Mouse (Mus musculus): ENCODE results near the gene Syncrip. TPM values are rescaled to one million over a fixed set of nuclear protein-coding genes. Genes with fewer than 3 reads are reported as not detected.

Syncrip gene
- polyA plus RNA-seq, 1 experiment from 2014 or later: 67.1 TPM

DNA sequence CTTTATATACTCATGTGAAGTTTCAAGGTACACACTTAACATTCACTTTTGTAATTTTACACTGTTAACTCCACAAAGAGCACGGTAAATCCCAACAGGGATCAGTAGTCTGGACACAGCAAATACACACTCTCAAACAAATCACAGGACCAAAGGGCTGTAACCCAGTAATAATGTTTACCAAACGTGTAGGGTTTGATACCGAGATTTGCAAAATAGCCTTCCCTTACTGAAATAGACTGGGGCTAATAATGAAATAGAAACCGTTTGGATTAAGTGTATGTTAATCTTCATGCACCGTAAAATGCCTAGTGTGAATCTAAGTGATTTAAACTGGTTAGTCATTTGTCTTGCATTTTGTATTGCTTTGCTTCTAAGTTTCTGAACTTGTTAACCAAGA, 42.4 kb downstream of the Syncrip start:
- no peak overlapping the region for H3K4me3 ChIP-seq (ENCODE audit: low read length)
- WGBS: 24% methylated on average over 5 of the region's 5 CpGs

DNA sequence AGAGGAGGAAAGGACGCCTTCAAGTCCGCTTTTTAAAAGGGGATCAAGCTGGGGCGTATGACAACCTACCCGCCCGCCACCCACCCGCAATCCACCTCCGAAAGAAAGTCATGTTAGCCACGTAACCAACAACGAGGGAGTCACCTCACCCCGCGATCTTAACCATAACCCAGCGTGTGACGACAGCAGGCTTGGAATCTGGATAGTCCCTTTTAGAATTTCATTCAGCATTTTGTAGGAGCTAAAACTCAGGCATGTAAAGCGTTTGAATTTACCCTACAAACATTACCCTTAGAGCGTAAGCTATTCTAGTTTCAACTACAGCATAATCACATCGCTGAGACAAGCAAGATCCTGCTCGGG, 43.2 kb downstream of the Syncrip start:
- Histone ChIP-seq H3K9ac (ENCODE audit: low read depth, low read length) (peak overlapping the region; percentile 79), H3K27me3 (replicated peaks; ENCODE audit: control insufficient read depth, insufficient read depth, low read length) (no peaks in the 10 kb centered on the region), H3K9me3 (ENCODE audit: control insufficient read depth, low read length) (no peaks in the 10 kb centered on the region), H3K4me3 (ENCODE audit: low read length) (peak overlapping the region; percentile 80), H3K27ac (ENCODE audit: low read depth, low read length) (peak overlapping the region; percentile 84), H3K4me1 (ENCODE audit: control insufficient read depth, insufficient read depth, low read depth, low read length) (peaks cover 16% of the 10 kb centered on the region), H3K36me3 (ENCODE audit: control insufficient read depth, insufficient read depth, low read length) (no peaks in the 10 kb centered on the region), H3K4me2 (ENCODE audit: low read length) (peak overlapping the region; percentile 83)
- WGBS: under 1% methylated on average over 17 of the region's 17 CpGs
- ATAC-seq: no peak

More for the DNA sequence above, 42.4 kb downstream of the Syncrip start:
- no peaks in the 10 kb centered on the region for H3K9me3 ChIP-seq (ENCODE audit: control insufficient read depth, low read length)
- H3K27me3 ChIP-seq (replicated peaks; ENCODE audit: control insufficient read depth, insufficient read depth, low read length): no peaks in the 10 kb centered on the region
- peak overlapping the region; percentile 83; the same call in 1 of the 2 replicates for H3K4me2 ChIP-seq (ENCODE audit: low read length)
- peaks cover 16% of the 10 kb centered on the region for H3K4me1 ChIP-seq (ENCODE audit: control insufficient read depth, insufficient read depth, low read depth, low read length)
- no peaks in the 10 kb centered on the region for H3K36me3 ChIP-seq (ENCODE audit: control insufficient read depth, insufficient read depth, low read length)
- H3K27ac ChIP-seq (ENCODE audit: low read depth, low read length): no peak overlapping the region
- H3K9ac ChIP-seq (ENCODE audit: low read depth, low read length): no peak overlapping the region
- no peak for ATAC-seq

DNA sequence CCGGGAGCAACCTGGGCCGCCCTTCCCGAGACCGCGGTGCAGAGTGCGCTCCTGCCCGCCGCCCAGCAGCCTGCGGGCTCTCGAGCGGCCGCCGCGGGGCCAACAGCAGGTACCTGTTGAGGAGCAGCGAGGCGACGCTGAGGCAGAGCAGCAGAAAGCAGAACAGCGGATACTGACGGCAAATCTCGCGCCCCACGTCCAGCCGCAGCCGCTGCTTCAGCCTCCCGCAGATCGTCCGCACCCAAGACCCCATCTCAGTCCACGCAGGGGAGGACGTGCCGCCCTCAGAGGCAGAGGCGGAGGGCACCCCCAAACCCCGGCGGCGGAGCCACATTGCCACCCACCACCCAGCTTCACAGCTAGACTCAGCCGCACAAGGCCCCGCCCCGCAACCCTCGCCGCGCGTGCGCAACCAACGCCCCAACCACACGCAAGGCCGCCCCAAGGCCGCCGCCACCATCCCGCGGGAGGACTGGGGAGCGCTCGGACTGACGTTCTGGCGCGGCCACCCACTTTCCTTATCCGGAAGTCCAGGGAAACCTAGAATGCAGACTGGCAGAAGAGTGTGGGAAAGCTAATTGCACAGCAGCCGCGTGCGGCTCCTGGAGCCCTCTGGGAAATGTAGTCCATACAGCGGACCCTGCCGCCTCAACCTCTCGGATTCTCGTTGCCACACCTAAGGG, 43.7 kb downstream of the Syncrip start, which contains the start of gene Snx14:
Snx14 (minus strand) TSS at position 404 of the 683 bp plus-strand sequence.
- no peaks in the 10 kb centered on the region for H3K36me3 ChIP-seq (ENCODE audit: control insufficient read depth, insufficient read depth, low read length)
- under 1% methylated on average over 53 of the region's 62 CpGs for WGBS
- H3K9ac ChIP-seq (ENCODE audit: low read depth, low read length): peak within 1 kb of the TSS; percentile 79
- H3K27me3 ChIP-seq (replicated peaks; ENCODE audit: control insufficient read depth, insufficient read depth, low read length): no peaks in the 10 kb centered on the region
- H3K4me1 ChIP-seq (ENCODE audit: control insufficient read depth, insufficient read depth, low read depth, low read length): peaks cover 16% of the 10 kb centered on the region
- peak within 1 kb of the TSS; percentile 84 for H3K27ac ChIP-seq (ENCODE audit: low read depth, low read length)
- H3K9me3 ChIP-seq (ENCODE audit: control insufficient read depth, low read length): no peaks in the 10 kb centered on the region
- ATAC-seq: peak; percentile 99
- H3K4me3 ChIP-seq (ENCODE audit: low read length): peak within 1 kb of the TSS; percentile 80
- peak within 1 kb of the TSS; percentile 83 for H3K4me2 ChIP-seq (ENCODE audit: low read length)

DNA sequence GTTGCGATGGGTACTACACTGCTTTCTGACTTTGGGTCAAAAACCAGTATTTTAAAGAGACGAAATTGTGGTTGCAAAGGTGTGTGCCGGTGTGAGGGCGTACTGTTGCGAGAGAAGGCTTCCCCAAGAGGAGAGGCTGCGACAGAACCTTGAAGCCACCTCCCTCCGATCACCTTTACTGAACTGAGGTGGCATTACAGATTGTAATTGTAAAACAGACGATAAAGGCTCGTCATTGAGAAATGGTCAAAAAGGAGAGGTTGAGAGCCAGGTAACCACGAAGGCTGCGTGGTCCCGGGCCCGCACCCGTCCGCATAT, 44.2 kb downstream of the Syncrip start:
- WGBS: under 1% methylated on average over 15 of the region's 15 CpGs
- ATAC-seq: peak; percentile 10

DNA sequence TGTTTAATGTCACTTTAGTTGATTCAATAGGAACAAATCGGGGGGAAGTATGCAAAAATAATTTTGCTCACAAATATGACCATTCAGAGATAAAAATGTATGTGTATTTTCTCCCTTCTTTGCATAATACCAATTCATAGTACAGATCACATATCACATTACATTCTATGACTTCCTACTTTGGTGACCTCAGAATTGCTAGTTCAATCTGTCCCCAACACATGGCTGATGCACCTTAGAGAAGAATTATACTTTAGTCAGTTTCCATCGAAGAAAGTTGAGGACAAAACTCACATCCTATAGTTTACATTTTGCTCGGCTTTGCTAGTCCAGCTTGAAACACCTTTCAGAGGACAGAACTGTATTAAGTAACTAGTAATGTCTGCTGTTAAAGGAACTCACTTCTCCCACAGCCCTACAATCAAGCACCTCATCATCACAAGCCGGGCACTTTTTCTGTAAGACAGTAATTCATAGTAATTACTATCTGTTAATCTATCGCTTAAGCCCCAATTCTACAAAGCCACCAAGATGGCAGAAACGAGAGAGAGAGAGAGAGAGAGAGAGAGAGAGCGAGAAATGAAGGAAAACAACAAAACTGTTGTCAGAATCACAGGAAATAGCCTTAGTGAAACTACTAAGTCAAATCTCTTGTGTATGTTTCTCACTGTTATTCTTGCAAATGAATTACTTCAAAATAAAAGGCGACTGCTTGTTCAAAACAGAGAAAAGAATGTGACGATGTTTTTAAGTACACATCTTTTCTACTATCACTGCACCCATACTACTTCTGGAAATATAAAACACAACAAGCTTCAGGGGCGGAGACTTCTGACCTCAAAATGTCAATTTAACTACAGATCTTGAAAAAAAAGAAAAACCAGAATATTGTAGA, 44.8 kb downstream of the Syncrip start:
- no peaks in the 10 kb centered on the region for H3K36me3 ChIP-seq (ENCODE audit: control insufficient read depth, insufficient read depth, low read length)
- no peak overlapping the region; the same call in 1 of the 2 replicates for H3K27ac ChIP-seq (ENCODE audit: low read depth, low read length)
- no peaks in the 10 kb centered on the region for H3K9me3 ChIP-seq (ENCODE audit: control insufficient read depth, low read length)
- peaks cover 16% of the 10 kb centered on the region for H3K4me1 ChIP-seq (ENCODE audit: control insufficient read depth, insufficient read depth, low read depth, low read length)
- ATAC-seq: no peak
- H3K9ac ChIP-seq (ENCODE audit: low read depth, low read length): peak overlapping the region; percentile 79
- H3K4me3 ChIP-seq (ENCODE audit: low read length): peak overlapping the region; percentile 80
- H3K27me3 ChIP-seq (replicated peaks; ENCODE audit: control insufficient read depth, insufficient read depth, low read length): no peaks in the 10 kb centered on the region
- 58% methylated on average over 10 of the region's 10 CpGs for WGBS
- H3K4me2 ChIP-seq (ENCODE audit: low read length): peak overlapping the region; percentile 83

More for the DNA sequence above, 44.2 kb downstream of the Syncrip start:
- no peaks in the 10 kb centered on the region for H3K27me3 ChIP-seq (replicated peaks; ENCODE audit: control insufficient read depth, insufficient read depth, low read length)
- no peaks in the 10 kb centered on the region for H3K36me3 ChIP-seq (ENCODE audit: control insufficient read depth, insufficient read depth, low read length)
- H3K9ac ChIP-seq (ENCODE audit: low read depth, low read length): peak overlapping the region; percentile 79
- H3K9me3 ChIP-seq (ENCODE audit: control insufficient read depth, low read length): no peaks in the 10 kb centered on the region
- H3K4me3 ChIP-seq (ENCODE audit: low read length): peak overlapping the region; percentile 80
- peak overlapping the region; percentile 83 for H3K4me2 ChIP-seq (ENCODE audit: low read length)
- peaks cover 16% of the 10 kb centered on the region for H3K4me1 ChIP-seq (ENCODE audit: control insufficient read depth, insufficient read depth, low read depth, low read length)
- peak overlapping the region; percentile 84 for H3K27ac ChIP-seq (ENCODE audit: low read depth, low read length)

DNA sequence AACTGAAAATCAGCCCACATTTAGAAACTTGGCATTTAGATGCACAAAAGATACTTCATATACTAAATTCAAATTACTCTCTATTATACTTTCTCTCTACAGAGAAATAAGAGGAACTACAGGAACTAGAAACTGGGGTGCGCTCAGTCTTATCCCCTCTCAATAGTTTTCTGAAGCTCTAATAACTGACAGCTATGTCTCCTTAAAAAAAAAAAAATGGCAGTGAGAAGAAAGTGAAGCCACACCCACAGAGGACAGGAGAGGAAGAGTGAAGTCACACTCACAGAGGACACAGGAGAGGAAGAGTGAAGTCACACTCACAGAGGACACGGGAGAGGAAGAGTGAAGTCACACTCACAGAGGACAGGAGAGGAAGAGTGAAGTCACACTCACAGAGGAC, 58.0 kb downstream of the Syncrip start:
- Histone ChIP-seq H3K36me3 (ENCODE audit: control insufficient read depth, insufficient read depth, low read length) (peaks cover 5% of the 10 kb centered on the region), H3K4me2 (ENCODE audit: low read length) (no peak overlapping the region), H3K27me3 (replicated peaks; ENCODE audit: control insufficient read depth, insufficient read depth, low read length) (no peaks in the 10 kb centered on the region), H3K4me3 (ENCODE audit: low read length) (no peak overlapping the region), H3K27ac (ENCODE audit: low read depth, low read length) (no peak overlapping the region), H3K4me1 (ENCODE audit: control insufficient read depth, insufficient read depth, low read depth, low read length) (no peaks in the 10 kb centered on the region), H3K9me3 (ENCODE audit: control insufficient read depth, low read length) (no peaks in the 10 kb centered on the region), H3K9ac (ENCODE audit: low read depth, low read length) (no peak overlapping the region)
- no peak for ATAC-seq
- WGBS: 92% methylated on average over 2 of the region's 2 CpGs

DNA sequence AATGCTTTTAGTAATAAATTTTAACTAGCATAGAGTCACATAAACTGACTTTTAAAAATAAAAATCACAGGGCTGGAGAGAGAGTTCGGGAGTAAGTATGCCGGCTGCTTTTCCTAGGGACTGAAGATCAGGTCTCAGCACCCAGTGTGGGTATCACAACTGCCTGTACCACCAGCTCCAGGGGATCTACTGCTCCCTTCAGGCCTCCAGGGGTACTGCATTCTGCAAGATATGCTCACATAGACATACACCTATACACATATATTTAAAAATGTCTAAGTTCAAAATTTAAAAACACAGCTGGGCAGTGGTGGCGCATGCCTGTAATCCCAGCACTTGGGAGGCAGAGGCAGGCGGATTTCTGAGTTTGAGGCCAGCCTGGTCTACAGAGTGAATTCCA, 59.9 kb downstream of the Syncrip start:
- H3K27me3 ChIP-seq (replicated peaks; ENCODE audit: control insufficient read depth, insufficient read depth, low read length): no peaks in the 10 kb centered on the region
- 98% methylated on average over 4 of the region's 4 CpGs for WGBS
- no peak for ATAC-seq
- no peak overlapping the region for H3K27ac ChIP-seq (ENCODE audit: low read depth, low read length)
- H3K36me3 ChIP-seq (ENCODE audit: control insufficient read depth, insufficient read depth, low read length): peaks cover 11% of the 10 kb centered on the region
- H3K4me1 ChIP-seq (ENCODE audit: control insufficient read depth, insufficient read depth, low read depth, low read length): no peaks in the 10 kb centered on the region
- no peak overlapping the region for H3K4me3 ChIP-seq (ENCODE audit: low read length)
- H3K9me3 ChIP-seq (ENCODE audit: control insufficient read depth, low read length): no peaks in the 10 kb centered on the region
- no peak overlapping the region for H3K9ac ChIP-seq (ENCODE audit: low read depth, low read length)
- H3K4me2 ChIP-seq (ENCODE audit: low read length): no peak overlapping the region

DNA sequence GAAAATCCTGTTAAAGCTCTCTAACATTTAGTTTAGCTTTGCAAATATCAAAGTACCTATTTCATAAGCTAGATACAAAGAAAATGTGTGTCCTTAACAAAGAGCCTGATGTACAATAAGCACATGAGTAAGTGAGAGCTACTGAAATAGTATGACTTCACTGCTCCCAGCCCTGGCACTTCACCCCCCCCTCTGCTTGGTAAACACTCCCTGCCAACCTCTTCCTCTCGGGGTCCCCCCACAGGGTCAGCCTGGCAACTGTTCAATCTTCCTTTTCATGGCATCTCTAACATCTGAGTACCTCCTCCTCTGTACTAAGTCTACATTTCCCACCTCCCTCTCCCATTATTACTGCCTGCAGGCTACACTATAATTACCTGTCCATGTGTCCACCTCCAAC, 65.6 kb downstream of the Syncrip start:
- WGBS: 67% methylated on average over 1 of the region's 1 CpGs
- ATAC-seq: no peak

DNA sequence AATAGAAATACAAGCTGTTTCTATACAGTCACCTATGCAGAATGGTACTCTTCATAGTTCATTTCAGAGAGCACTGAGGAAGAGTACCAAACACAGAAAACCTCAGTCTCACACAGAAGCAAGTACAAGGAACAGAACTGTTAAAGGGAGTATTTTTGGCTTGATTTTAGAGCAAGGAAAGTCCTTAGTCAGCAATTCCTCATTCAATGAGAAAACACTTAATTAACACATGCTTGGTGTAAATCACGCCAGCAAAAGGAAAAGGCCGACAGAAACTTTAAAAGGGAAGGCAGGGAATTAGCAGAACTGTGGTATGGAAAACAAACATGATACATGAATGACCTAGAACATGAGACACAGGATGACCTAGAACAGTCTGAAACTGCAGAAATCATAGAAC, 72.4 kb downstream of the Syncrip start:
- Histone ChIP-seq H3K27me3 (replicated peaks; ENCODE audit: control insufficient read depth, insufficient read depth, low read length) (no peaks in the 10 kb centered on the region), H3K4me2 (ENCODE audit: low read length) (no peak overlapping the region), H3K4me3 (ENCODE audit: low read length) (no peak overlapping the region), H3K4me1 (ENCODE audit: control insufficient read depth, insufficient read depth, low read depth, low read length) (no peaks in the 10 kb centered on the region), H3K9me3 (ENCODE audit: control insufficient read depth, low read length) (no peaks in the 10 kb centered on the region), H3K36me3 (ENCODE audit: control insufficient read depth, insufficient read depth, low read length) (peaks cover 9% of the 10 kb centered on the region; the same call in 1 of the 2 replicates), H3K9ac (ENCODE audit: low read depth, low read length) (no peak overlapping the region), H3K27ac (ENCODE audit: low read depth, low read length) (no peak overlapping the region)
- 79% methylated on average over 2 of the region's 2 CpGs for WGBS
- no peak for ATAC-seq

More for the DNA sequence above, 65.6 kb downstream of the Syncrip start:
- no peak overlapping the region for H3K4me2 ChIP-seq (ENCODE audit: low read length)
- H3K4me3 ChIP-seq (ENCODE audit: low read length): no peak overlapping the region
- H3K27me3 ChIP-seq (replicated peaks; ENCODE audit: control insufficient read depth, insufficient read depth, low read length): no peaks in the 10 kb centered on the region
- H3K9ac ChIP-seq (ENCODE audit: low read depth, low read length): no peak overlapping the region
- peaks cover 13% of the 10 kb centered on the region for H3K36me3 ChIP-seq (ENCODE audit: control insufficient read depth, insufficient read depth, low read length)
- no peaks in the 10 kb centered on the region for H3K9me3 ChIP-seq (ENCODE audit: control insufficient read depth, low read length)
- no peak overlapping the region for H3K27ac ChIP-seq (ENCODE audit: low read depth, low read length)
- H3K4me1 ChIP-seq (ENCODE audit: control insufficient read depth, insufficient read depth, low read depth, low read length): no peaks in the 10 kb centered on the region
